Mouse (Mus musculus) embryo, embryonic 11 days (tissue): ENCODE measurements around the gene Rab4a.
"Not testable (repeated sequence)": the region's sequence is repeated elsewhere in the genome, so short reads cannot be mapped to it uniquely, and the experiment has no call there.

ENCODE experiments used
- DNase-seq: peaks from one replicate; pipeline ENCODE4 v3.0.0-alpha.2; 2015

Gene Rab4a

GRCm38 (mm10) chr8:123789461-123789860 lies 16.3 kb upstream of the Rab4a start:
- no peak for DNase-seq

- DNase-seq, result peak; percentile 87
Measured at GRCm38 (mm10) chr8:123789970-123790369, 15.8 kb upstream of the Rab4a start.

GRCm38 (mm10) chr8:123791101-123791844 lies 14.5 kb upstream of the Rab4a start:
- DNase-seq, result peak; percentile 71

- no peak for DNase-seq
Measured at GRCm38 (mm10) chr8:123791845-123792225, 13.9 kb upstream of the Rab4a start.

GRCm38 (mm10) chr8:123793900-123794299 lies 11.9 kb upstream of the Rab4a start:
- no peak for DNase-seq

- no peak for DNase-seq
Measured at GRCm38 (mm10) chr8:123794766-123795165, 11.0 kb upstream of the Rab4a start.

- no peak for DNase-seq
Measured at GRCm38 (mm10) chr8:123796758-123797157, 9.0 kb upstream of the Rab4a start.

- DNase-seq, result no peak
Measured at GRCm38 (mm10) chr8:123797928-123798327, 7.9 kb upstream of the Rab4a start.

- no peak for DNase-seq
Measured at GRCm38 (mm10) chr8:123799434-123799833, 6.4 kb upstream of the Rab4a start.

- peak; percentile 86 for DNase-seq
Measured at GRCm38 (mm10) chr8:123799885-123800284, 5.9 kb upstream of the Rab4a start.

- DNase-seq, result no peak
Measured at GRCm38 (mm10) chr8:123800867-123801266, 4.9 kb upstream of the Rab4a start.

- DNase-seq, result no peak
Measured at GRCm38 (mm10) chr8:123801538-123801937, 4.2 kb upstream of the Rab4a start.

- no peak for DNase-seq
Measured at GRCm38 (mm10) chr8:123803639-123804038, 2.1 kb upstream of the Rab4a start.

GRCm38 (mm10) chr8:123804586-123804985 lies 1.2 kb upstream of the Rab4a start:
- DNase-seq, result no peak

GRCm38 (mm10) chr8:123805209-123805717 lies 522 bp upstream of the Rab4a start:
- DNase-seq, result no peak

- peak; percentile 51 for DNase-seq
Measured at GRCm38 (mm10) chr8:123806374-123806935, 670 bp downstream of the Rab4a start.

GRCm38 (mm10) chr8:123807024-123807431 lies 1.2 kb downstream of the Rab4a start:
- peak; percentile 60 for DNase-seq

GRCm38 (mm10) chr8:123807852-123808573 lies 2.2 kb downstream of the Rab4a start:
- no peak for DNase-seq

GRCm38 (mm10) chr8:123808671-123809070 lies 2.9 kb downstream of the Rab4a start:
- no peak for DNase-seq

GRCm38 (mm10) chr8:123809342-123809741 lies 3.6 kb downstream of the Rab4a start:
- DNase-seq, result not testable (repeated sequence)

GRCm38 (mm10) chr8:123812227-123812626 lies 6.4 kb downstream of the Rab4a start:
- DNase-seq, result no peak

GRCm38 (mm10) chr8:123813173-123813891 lies 7.5 kb downstream of the Rab4a start:
- no peak for DNase-seq

GRCm38 (mm10) chr8:123813892-123814266 lies 8.1 kb downstream of the Rab4a start:
- DNase-seq, result no peak
